Mouse (Mus musculus) heart, postnatal 0 days (tissue): Measurements from ENCODE around the gene Tktl1.

ENCODE experiments used
- CTCF ChIP-seq: IDR thresholded peaks from 2 replicates; pipeline ENCODE4 v1.5.1; 2016; ENCODE audit warnings: antibody characterized with exemption, control low read depth, low read depth
- EP300 ChIP-seq: IDR thresholded peaks from 2 replicates; pipeline ENCODE4 v1.6.1; 2016; ENCODE audit warnings: antibody characterized with exemption, low read depth

GRCm38 (mm10) chrX:74243807-74244206 is 66.7 kb downstream of the Tktl1 start:
- TF ChIP-seq CTCF: no peak
- TF ChIP-seq EP300: no peak
